8 mouse cellular contexts compared by ENCODE assay signal in genomic region chr19:25383386-25384146, GRCm38 (mm10).
DNase-seq lines count a peak whose midpoint lies in the region; ATAC-seq lines count a peak whose summit lies in the region.

No protein-coding gene starts in this region.

- H3K4me2 ChIP-seq in lung, embryonic 15.5 days, result peak overlapping the region; percentile 20
- H3K4me2 ChIP-seq in heart, embryonic 15.5 days, result peak overlapping the region; percentile 44
- peak overlapping the region; percentile 24; the same call in 1 of the 2 replicates for H3K4me2 ChIP-seq in limb, embryonic 15.5 days
- H3K4me2 ChIP-seq in stomach, embryonic 14.5 days (replicated peaks; ENCODE audit: low read depth, low read length), result 0 out of 2 replicates have a peak overlapping the region, but pooled peaks have one; percentile 15

- no peaks in the 10 kb centered on the region for H3K36me3 ChIP-seq in lung, embryonic 15.5 days
- no peaks in the 10 kb centered on the region for H3K36me3 ChIP-seq in heart, embryonic 15.5 days
- H3K36me3 ChIP-seq in limb, embryonic 15.5 days, result no peaks in the 10 kb centered on the region
- H3K36me3 ChIP-seq in stomach, embryonic 14.5 days (ENCODE audit: control insufficient read depth, insufficient read depth, low read length), result no peaks in the 10 kb centered on the region

- 13% methylated on average over 12 of the region's 12 CpGs for WGBS in lung, embryonic 15.5 days
- WGBS in heart, embryonic 15.5 days, result 14% methylated on average over 12 of the region's 12 CpGs
- WGBS in limb, embryonic 15.5 days, result 12% methylated on average over 12 of the region's 12 CpGs
- 15% methylated on average over 12 of the region's 12 CpGs for WGBS in stomach, embryonic 14.5 days

- no peak for DNase-seq in lung, postnatal 14 days
- no peak for DNase-seq in layer of hippocampus, postnatal 14 days (ENCODE audit: low spot score in 2 of 2)
- DNase-seq in spleen, postnatal 10 days (ENCODE audit: low spot score in 2 of 2), result no peak
- no peak for DNase-seq in cerebellum, adult 18-20 months

- ATAC-seq in lung, embryonic 15.5 days (ENCODE audit: borderline replicate concordance, extremely low read depth, low FRiP score, low TSS enrichment), result no peak
- ATAC-seq in heart, embryonic 15.5 days (replicated peaks; ENCODE audit: insufficient number of reproducible peaks, insufficient read depth, low FRiP score, low read depth), result peak; percentile 49
- peak; percentile 71; the same call in 1 of the 2 replicates for ATAC-seq in limb, embryonic 15.5 days (ENCODE audit: insufficient number of reproducible peaks, low FRiP score, low TSS enrichment, low read depth)
- peak; percentile 51; the same call in 1 of the 2 replicates for ATAC-seq in stomach, embryonic 14.5 days (ENCODE audit: insufficient number of reproducible peaks, insufficient read depth, low FRiP score, low read depth)

- H3K4me1 ChIP-seq in lung, embryonic 15.5 days, result peaks cover 36% of the 10 kb centered on the region
- peaks cover 58% of the 10 kb centered on the region for H3K4me1 ChIP-seq in heart, embryonic 15.5 days (replicated peaks)
- peaks cover 34% of the 10 kb centered on the region for H3K4me1 ChIP-seq in limb, embryonic 15.5 days
- peaks cover 19% of the 10 kb centered on the region; the same call in 1 of the 2 replicates for H3K4me1 ChIP-seq in stomach, embryonic 14.5 days (ENCODE audit: control insufficient read depth, insufficient read depth, low read length)

- no peak overlapping the region for H3K4me3 ChIP-seq in lung, embryonic 15.5 days
- H3K4me3 ChIP-seq in heart, embryonic 15.5 days, result peak overlapping the region; percentile 31
- H3K4me3 ChIP-seq in limb, embryonic 15.5 days, result peak overlapping the region; percentile 15
- no peak overlapping the region for H3K4me3 ChIP-seq in stomach, embryonic 14.5 days (ENCODE audit: low read depth, low read length)

- H3K9ac ChIP-seq in lung, embryonic 15.5 days, result no peak overlapping the region
- peak overlapping the region; percentile 40; the same call in 1 of the 2 replicates for H3K9ac ChIP-seq in heart, embryonic 15.5 days
- no peak overlapping the region for H3K9ac ChIP-seq in limb, embryonic 15.5 days
- no peak overlapping the region for H3K9ac ChIP-seq in stomach, embryonic 14.5 days (replicated peaks; ENCODE audit: low read depth, low read length)

- no peaks in the 10 kb centered on the region for H3K27me3 ChIP-seq in lung, embryonic 15.5 days
- H3K27me3 ChIP-seq in heart, embryonic 15.5 days, result no peaks in the 10 kb centered on the region
- no peaks in the 10 kb centered on the region for H3K27me3 ChIP-seq in limb, embryonic 15.5 days
- H3K27me3 ChIP-seq in stomach, embryonic 14.5 days (ENCODE audit: control insufficient read depth, insufficient read depth, low read length), result no peaks in the 10 kb centered on the region

- H3K9me3 ChIP-seq in lung, embryonic 15.5 days, result no peaks in the 10 kb centered on the region
- H3K9me3 ChIP-seq in heart, embryonic 15.5 days (replicated peaks), result no peaks in the 10 kb centered on the region
- H3K9me3 ChIP-seq in limb, embryonic 15.5 days, result no peaks in the 10 kb centered on the region
- H3K9me3 ChIP-seq in stomach, embryonic 14.5 days (ENCODE audit: control insufficient read depth, low read depth, low read length), result no peaks in the 10 kb centered on the region

- H3K27ac ChIP-seq in lung, embryonic 15.5 days, result peak overlapping the region; percentile 15; the same call in 1 of the 2 replicates
- peak overlapping the region; percentile 79 for H3K27ac ChIP-seq in heart, embryonic 15.5 days
- H3K27ac ChIP-seq in limb, embryonic 15.5 days, result peak overlapping the region; percentile 74
- H3K27ac ChIP-seq in stomach, embryonic 14.5 days (ENCODE audit: low read length), result peak overlapping the region; percentile 29; the same call in 1 of the 2 replicates

Comparison
In these comparisons a context has a peak if more than half of its experiments do, and no peak if none do; other contexts are left out.
1. H3K27ac ChIP-seq: peak in every context shown above with its lines; median percentile 79 in heart, embryonic 15.5 days; 74 in limb, embryonic 15.5 days; 29 in stomach, embryonic 14.5 days; 15 in lung, embryonic 15.5 days.
2. H3K4me3 ChIP-seq: peak in heart, embryonic 15.5 days (single experiment) and limb, embryonic 15.5 days (single experiment); none in lung, embryonic 15.5 days (single experiment) and stomach, embryonic 14.5 days (single experiment).
3. Peak in every context shown above with its lines, with median percentiles within 50 percentile points of each other: H3K4me2 ChIP-seq.